Mouse (Mus musculus) heart, adult 2 months (tissue): ENCODE results near the gene Ralgapa1.

Source experiments
- CTCF ChIP-seq: fragments of 200-600 bp; IDR thresholded peaks from 2 replicates; pipeline ENCODE4 v1.8.1; 2022; ENCODE audit warnings: antibody characterized with exemption, mild to moderate bottlenecking, moderate library complexity
- EP300 ChIP-seq: fragments of 200-500 bp; IDR thresholded peaks from 2 replicates; pipeline ENCODE4 v1.6.1; 2011; ENCODE audit warnings: low read depth, low read length, control low read depth; ENCODE audit not compliant: insufficient read depth
- POLR2A ChIP-seq: fragments of 200-500 bp; IDR thresholded peaks from 2 replicates; pipeline ENCODE4 v1.6.1; 2011; ENCODE audit warnings: mild to moderate bottlenecking, low read depth, low read length, control low read depth; ENCODE audit not compliant: insufficient read depth

DNA sequence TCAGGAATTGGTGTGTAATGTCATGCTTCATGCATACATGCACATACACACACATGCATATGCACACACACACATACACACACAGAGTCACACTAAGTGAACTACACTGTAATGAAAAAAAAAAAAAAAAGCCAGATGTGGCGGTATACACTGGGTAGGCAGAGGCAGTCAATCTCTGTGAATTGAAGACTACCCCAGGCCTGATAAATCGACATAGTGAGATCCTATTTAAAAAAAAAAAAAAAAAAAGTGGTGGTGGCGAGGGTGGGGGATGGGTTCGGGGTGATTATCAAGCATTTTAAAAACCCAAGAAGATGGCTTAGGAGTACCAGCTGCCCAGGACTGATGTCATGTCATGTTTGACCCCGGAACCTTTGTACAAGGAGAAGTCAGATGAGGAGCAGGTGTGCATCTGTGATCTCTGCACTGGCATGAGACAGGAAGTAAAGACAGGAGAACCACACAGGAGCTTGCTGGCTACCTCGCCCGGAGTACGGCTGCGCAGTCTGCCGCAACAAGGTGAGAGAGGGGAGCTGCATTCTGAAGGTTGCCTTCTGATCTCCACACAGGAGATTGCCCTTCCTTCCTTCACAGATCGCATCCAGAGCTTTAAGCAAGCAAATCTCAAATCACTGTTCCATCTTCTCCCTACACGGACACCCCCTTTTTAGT lies 261.6 kb downstream of the Ralgapa1 start:
- no peak for TF ChIP-seq POLR2A
- TF ChIP-seq CTCF, result no peak
- no peak for TF ChIP-seq EP300
